14 mouse cellular contexts compared by ENCODE assay signal in genomic region chr3:69406210-69406895, GRCm38 (mm10).
A peak's percentile ranks its signal among the peaks of the same experiment; 100 is the strongest.
DNase-seq lines count a peak whose midpoint lies in the region; ATAC-seq lines count a peak whose summit lies in the region.
"Had no signal": no experiment of that assay in that cellular context is flagged by ENCODE, and none has a peak within 500 bp of the region (broad histone marks: within the 10 kb centered on the region; RNA-seq: fewer than 3 reads in every experiment).

No protein-coding gene starts in this region.

- H3K4me2 ChIP-seq in hindbrain, embryonic 13.5 days: no peak overlapping the region
- no peak overlapping the region for H3K4me2 ChIP-seq in midbrain, embryonic 15.5 days
- H3K4me2 ChIP-seq: embryonic facial prominence, embryonic 12.5 days had no signal

- H3K36me3 ChIP-seq in hindbrain, embryonic 13.5 days: no peaks in the 10 kb centered on the region
- H3K36me3 ChIP-seq in midbrain, embryonic 15.5 days (replicated peaks): no peaks in the 10 kb centered on the region
- H3K36me3 ChIP-seq: embryonic facial prominence, embryonic 12.5 days had no signal

- WGBS in hindbrain, embryonic 13.5 days: 22% methylated on average over 5 of the region's 5 CpGs
- WGBS in midbrain, embryonic 15.5 days: 20% methylated on average over 5 of the region's 5 CpGs

- H3K9ac ChIP-seq in hindbrain, embryonic 13.5 days: no peak overlapping the region
- H3K9ac ChIP-seq in midbrain, embryonic 15.5 days: no peak overlapping the region
- H3K9ac ChIP-seq: embryonic facial prominence, embryonic 12.5 days had no signal

- H3K27me3 ChIP-seq in hindbrain, embryonic 13.5 days: peaks cover 74% of the 10 kb centered on the region
- H3K27me3 ChIP-seq in midbrain, embryonic 15.5 days (replicated peaks): peaks cover 22% of the 10 kb centered on the region
- H3K27me3 ChIP-seq: embryonic facial prominence, embryonic 12.5 days had no signal

- ATAC-seq in hindbrain, embryonic 13.5 days (ENCODE audit: low FRiP score): peak; percentile 89
- peak; percentile 82 for ATAC-seq in midbrain, embryonic 15.5 days (replicated peaks)

- intact Hi-C loops in left cerebral cortex, postnatal 4 days (cut with DNase I): no loop called here
- intact Hi-C loops in left cerebral cortex, postnatal 36 days (cut with DNase I): no loop called here

- no peaks in the 10 kb centered on the region for H3K9me3 ChIP-seq in hindbrain, embryonic 13.5 days
- H3K9me3 ChIP-seq in midbrain, embryonic 15.5 days: no peaks in the 10 kb centered on the region
- H3K9me3 ChIP-seq: embryonic facial prominence, embryonic 12.5 days had no signal

- H3K4me1 ChIP-seq in hindbrain, embryonic 13.5 days (replicated peaks): peaks cover 10% of the 10 kb centered on the region
- H3K4me1 ChIP-seq in midbrain, embryonic 15.5 days: no peaks in the 10 kb centered on the region

- DNase-seq in left cerebral cortex, postnatal 4 days: peak; percentile 30
- DNase-seq in left cerebral cortex, postnatal 36 days (ENCODE audit: low spot score in 2 of 2): no peak
- no peak for DNase-seq in urinary bladder, postnatal 25 days (ENCODE audit: low spot score)
- DNase-seq in urinary bladder, adult 2 months (ENCODE audit: low spot score): no peak
- DNase-seq in ovary, postnatal 36 days (ENCODE audit: low spot score): no peak
- DNase-seq in layer of hippocampus, postnatal 36 days: no peak
- DNase-seq: adrenal gland, postnatal 25 days; heart, postnatal 14 days; kidney, adult 11 months; kidney, postnatal 4 days; lung, postnatal 14 days had no signal

- H3K27ac ChIP-seq in hindbrain, embryonic 13.5 days: no peak overlapping the region
- no peak overlapping the region for H3K27ac ChIP-seq in midbrain, embryonic 15.5 days
- H3K27ac ChIP-seq: embryonic facial prominence, embryonic 12.5 days had no signal

- H3K4me3 ChIP-seq in hindbrain, embryonic 13.5 days: no peak overlapping the region
- no peak overlapping the region for H3K4me3 ChIP-seq in midbrain, embryonic 15.5 days
- H3K4me3 ChIP-seq: embryonic facial prominence, embryonic 12.5 days had no signal
